Mouse (Mus musculus) embryonic facial prominence, embryonic 15.5 days (tissue): Measurements from ENCODE around the gene Glg1. TPM values are rescaled to one million over a fixed set of nuclear protein-coding genes. Genes with fewer than 3 reads are reported as not detected.
A peak's percentile ranks its signal among the peaks of the same experiment; 100 is the strongest.
"Not testable (repeated sequence)": the region's sequence is repeated elsewhere in the genome, so short reads cannot be mapped to it uniquely, and the experiment has no call there.

Experiments
- ATAC-seq: fragments of 200-750 bp; cut with Nextera tagmentation; 2 replicates; pipeline ENCODE4 v1.8.0; 2017; ENCODE audit warnings: low read depth, moderate TSS enrichment; ENCODE audit not compliant: insufficient number of reproducible peaks, low FRiP score, low TSS enrichment
- H3K27ac ChIP-seq: fragments of 300-500 bp; sonication (generic); replicated peaks from 2 replicates; pipeline ENCODE4 v1.5.1; 2015; ENCODE audit warnings: mild to moderate bottlenecking, inconsistent platforms
- H3K27me3 ChIP-seq: fragments of 300-500 bp; sonication (generic); 2 replicates; pipeline ENCODE4 v1.6.1; 2015; ENCODE audit warnings: inconsistent platforms
- H3K36me3 ChIP-seq: fragments of 300-500 bp; sonication (generic); 2 replicates; pipeline ENCODE4 v1.6.1; 2015; ENCODE audit warnings: mild to moderate bottlenecking, inconsistent platforms
- H3K4me1 ChIP-seq: fragments of 300-500 bp; sonication (generic); 2 replicates; pipeline ENCODE4 v1.6.1; 2015; ENCODE audit warnings: inconsistent platforms
- H3K4me2 ChIP-seq: fragments of 300-500 bp; sonication (generic); replicated peaks from 2 replicates; pipeline ENCODE4 v1.6.1; 2015; ENCODE audit warnings: mild to moderate bottlenecking, inconsistent platforms
- H3K4me3 ChIP-seq: fragments of 300-500 bp; sonication (generic); replicated peaks from 2 replicates; pipeline ENCODE4 v1.5.1; 2015; ENCODE audit warnings: mild to moderate bottlenecking, inconsistent platforms
- H3K9ac ChIP-seq: fragments of 300-500 bp; sonication (generic); 2 replicates; pipeline ENCODE4 v1.6.1; 2015; ENCODE audit warnings: inconsistent platforms
- H3K9me3 ChIP-seq: fragments of 300-500 bp; sonication (generic); replicated peaks from 2 replicates; pipeline ENCODE4 v1.6.1; 2016; ENCODE audit warnings: inconsistent platforms
- WGBS: fragments of 180-500 bp; shearing (Covaris S2); methylation state at CpG from one replicate; pipeline ENCODE4 v1.1.7; 2015; 5-methylcytosine and 5-hydroxymethylcytosine counted together
- polyA plus RNA-seq: library from polyadenylated mRNA; unstranded; fragments of >200 nt; fragmentation: Nextera tagmentation; extraction: Ambion mirVana; gene quantifications from 2 replicates; pipeline ENCODE4 v1.2.1, GENCODE M21; 2015

Glg1 gene
- polyA plus RNA-seq = 80.6 and 83.5 TPM in 2 replicates

DNA sequence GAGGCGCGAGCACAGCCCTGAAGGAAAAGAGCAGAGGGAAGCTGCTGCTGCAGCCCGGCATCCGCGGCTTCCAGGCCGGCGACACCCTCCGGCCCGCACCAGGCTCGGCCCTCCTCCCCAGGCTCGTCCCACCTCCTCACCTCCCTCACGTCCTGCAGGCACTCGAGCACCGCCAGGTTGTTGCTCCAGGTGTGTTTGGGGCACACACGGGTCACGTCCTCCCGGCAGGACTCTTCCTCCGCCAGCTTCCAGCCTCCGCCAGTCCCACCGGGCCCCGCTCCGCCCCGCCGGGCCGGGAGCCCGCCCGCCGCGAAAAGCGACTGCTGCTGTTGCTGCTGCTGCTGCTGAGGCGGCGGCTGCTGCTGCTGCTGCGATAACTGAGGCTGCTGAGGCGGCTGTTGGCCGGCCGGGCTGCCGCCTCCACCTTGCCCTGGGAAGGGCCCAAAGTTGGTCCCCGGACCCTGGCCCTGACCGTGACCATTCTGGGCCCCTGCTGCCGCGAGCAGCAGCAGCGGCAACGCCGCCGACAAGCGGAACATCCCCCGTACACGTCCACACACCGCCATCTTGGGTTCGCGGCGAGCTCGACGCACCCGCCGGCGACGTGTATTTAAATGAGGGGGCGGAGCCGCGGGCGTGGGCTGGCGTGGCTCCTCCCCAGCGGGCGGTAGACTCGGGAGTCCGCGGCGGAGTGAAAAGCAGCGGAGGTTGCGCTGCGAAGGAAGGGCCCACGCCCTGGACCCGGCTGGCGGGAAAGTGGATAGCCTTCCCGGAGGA is at the start of gene Glg1:
TSS of gene Glg1 (minus strand) at position 586 of the 777 bp plus-strand sequence.
- no peaks in the 10 kb centered on the region for H3K27me3 ChIP-seq
- H3K9me3 ChIP-seq = no peaks in the 10 kb centered on the region
- H3K9ac ChIP-seq = peak within 1 kb of the TSS; percentile 81
- peak within 1 kb of the TSS; percentile 99 for H3K27ac ChIP-seq
- peak within 1 kb of the TSS; percentile 51 for H3K4me2 ChIP-seq
- H3K4me3 ChIP-seq = peak within 1 kb of the TSS; percentile 86
- H3K36me3 ChIP-seq = no peaks in the 10 kb centered on the region
- peaks cover 8% of the 10 kb centered on the region; the same call in 1 of the 2 replicates for H3K4me1 ChIP-seq
- WGBS = under 1% methylated on average over 76 of the region's 76 CpGs
- peak; percentile 92 for ATAC-seq

DNA sequence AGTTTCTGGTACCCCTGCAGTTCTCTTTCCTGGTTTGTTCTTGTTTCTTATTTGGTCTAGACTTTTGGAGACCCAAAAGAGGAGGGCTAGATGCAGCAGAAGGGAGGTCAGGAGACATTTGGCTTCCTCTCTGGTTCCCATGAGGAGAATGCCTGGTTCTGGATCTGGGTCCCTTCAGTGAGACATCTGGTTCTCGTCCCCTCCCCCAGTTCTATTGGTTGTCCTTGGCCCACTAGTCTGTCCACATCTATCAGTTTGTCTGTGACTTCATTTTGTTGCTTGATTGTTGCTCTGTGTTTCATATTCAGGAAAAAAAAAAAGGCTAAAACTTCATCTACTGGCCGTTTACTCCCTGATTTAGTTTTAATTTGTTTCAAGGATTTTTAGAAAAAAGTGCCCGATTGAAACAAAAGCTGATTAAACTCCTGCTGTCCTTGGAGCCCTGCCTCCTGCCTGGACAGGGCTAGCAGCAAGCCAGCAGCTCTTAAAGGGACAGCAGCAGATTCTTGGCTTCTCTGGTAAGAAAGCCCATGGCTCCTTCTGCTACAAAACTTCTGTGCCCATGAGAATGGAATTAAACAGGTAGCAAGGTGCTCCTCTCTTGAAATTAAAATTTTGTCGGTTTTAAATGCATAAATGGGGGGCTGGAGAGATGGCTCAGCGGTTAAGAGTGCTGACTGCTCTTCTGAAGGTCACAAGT is 46.2 kb upstream of the Glg1 start:
- WGBS = 26% methylated on average over 5 of the region's 5 CpGs

DNA sequence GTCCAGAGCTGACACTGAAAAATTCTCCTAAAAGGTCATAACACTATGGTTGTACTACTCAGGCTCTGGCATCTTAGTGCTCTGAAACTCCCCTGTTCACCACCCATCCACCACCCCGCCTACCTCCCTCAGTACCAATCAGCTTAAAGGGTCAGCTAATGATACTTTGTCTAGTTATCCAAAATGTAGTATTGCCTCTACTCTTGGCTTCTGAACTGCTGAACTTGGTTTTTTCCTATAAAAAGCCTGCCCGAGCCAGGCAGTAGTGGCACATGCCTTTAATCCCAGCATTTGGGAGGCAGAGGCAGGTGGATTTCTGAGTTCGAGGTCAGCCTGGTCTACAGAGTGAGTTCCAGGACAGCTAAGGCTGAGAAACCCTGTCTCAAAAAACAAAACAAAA is 45.3 kb upstream of the Glg1 start:
- ATAC-seq = no peak
- H3K36me3 ChIP-seq = no peaks in the 10 kb centered on the region
- H3K4me3 ChIP-seq = no peak overlapping the region
- no peaks in the 10 kb centered on the region for H3K9me3 ChIP-seq
- H3K4me1 ChIP-seq = no peaks in the 10 kb centered on the region
- H3K27ac ChIP-seq = no peak overlapping the region
- H3K27me3 ChIP-seq = no peaks in the 10 kb centered on the region
- no peak overlapping the region for H3K4me2 ChIP-seq
- 91% methylated on average over 3 of the region's 3 CpGs for WGBS
- H3K9ac ChIP-seq = no peak overlapping the region

More for the DNA sequence above, 46.2 kb upstream of the Glg1 start:
- no peaks in the 10 kb centered on the region for H3K4me1 ChIP-seq
- H3K4me2 ChIP-seq = no peak overlapping the region
- H3K4me3 ChIP-seq = no peak overlapping the region
- no peaks in the 10 kb centered on the region for H3K36me3 ChIP-seq
- no peak for ATAC-seq
- no peak overlapping the region for H3K9ac ChIP-seq
- no peaks in the 10 kb centered on the region for H3K27me3 ChIP-seq
- H3K9me3 ChIP-seq = no peaks in the 10 kb centered on the region
- H3K27ac ChIP-seq = no peak overlapping the region

DNA sequence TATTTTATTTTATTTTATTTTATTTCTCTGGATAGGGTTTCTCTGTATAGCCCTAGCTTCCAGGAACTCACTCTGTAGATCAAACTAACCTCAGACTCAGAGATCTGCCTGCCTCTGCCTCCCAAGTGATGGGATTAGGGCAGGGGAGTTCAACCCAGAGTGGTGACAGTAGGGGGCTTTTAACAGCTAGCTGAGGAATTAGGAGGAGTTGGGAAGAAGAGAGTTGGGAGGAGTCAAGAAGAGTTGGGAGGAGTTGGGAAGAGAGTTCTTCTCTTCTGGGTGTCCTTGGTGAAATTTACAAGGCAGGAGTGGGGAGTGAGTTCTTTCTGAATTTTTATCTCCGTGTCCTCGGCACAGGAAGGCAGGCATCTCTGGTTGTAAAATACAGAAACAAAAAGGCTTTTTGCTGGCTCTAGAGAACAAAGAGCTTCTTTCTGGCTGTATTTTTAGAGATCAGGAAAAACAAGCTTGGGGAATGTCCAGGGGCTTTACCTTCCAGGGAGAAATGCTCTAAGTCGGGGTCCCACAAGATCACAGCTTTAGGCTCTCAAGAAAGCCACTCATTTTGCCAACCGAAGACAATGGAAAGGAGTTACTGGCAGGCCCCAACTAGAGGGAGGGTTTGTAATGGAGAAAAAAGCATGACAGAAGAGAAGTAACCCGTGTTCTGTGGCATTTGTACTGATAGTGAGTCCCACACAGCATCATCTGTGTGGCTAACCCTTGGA is 44.2 kb upstream of the Glg1 start:
- H3K9ac ChIP-seq, H3K9me3 ChIP-seq, H3K4me1 ChIP-seq, H3K27ac ChIP-seq, H3K36me3 ChIP-seq, H3K4me2 ChIP-seq, H3K27me3 ChIP-seq, ATAC-seq, H3K4me3 ChIP-seq: not testable (repeated sequence)
- WGBS = 59% methylated on average over 5 of the region's 5 CpGs

DNA sequence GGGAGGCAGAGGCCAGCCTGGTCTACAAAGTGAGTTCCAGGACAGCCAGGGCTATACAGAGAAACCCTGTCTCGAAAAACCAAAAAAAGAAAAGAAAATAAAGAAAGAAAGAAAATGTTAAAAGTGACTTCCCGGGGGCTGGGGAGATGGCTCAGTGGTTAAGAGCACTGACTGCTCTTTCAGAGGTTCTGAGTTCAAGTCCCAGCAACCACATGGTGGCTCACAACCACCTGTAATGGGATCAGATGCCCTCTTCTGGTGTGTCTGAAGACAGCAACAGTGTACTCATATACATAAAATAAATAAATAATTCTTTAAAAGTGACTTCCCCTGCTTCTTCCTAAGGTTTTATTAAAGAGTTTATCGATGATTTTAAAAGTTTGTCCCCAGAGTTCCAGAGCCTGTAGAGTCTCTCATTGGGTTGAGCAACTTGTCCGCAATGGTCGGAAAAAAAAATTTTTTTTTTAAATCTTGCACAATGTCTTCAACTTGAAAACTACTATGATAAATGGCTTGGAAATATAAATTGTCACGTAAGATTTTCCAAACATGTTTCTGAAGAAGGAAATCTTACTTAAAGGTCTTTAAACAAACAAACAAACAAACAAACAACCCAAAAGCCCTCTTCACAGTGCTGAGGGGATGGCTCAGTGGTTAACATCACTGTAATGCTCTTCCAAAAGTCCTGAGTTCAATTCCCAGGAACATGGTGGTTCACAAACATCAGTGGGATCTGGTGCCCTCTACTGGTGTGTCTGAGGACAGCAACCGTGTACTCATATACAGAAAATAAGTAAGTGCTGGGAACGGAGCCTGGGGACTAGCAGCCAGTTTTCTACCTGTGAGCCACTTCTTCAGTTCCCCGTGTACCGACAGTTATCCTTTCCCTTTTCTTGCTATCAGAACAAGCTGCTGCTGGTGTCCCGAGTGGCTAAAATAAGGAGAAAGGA is 41.9 kb upstream of the Glg1 start:
- Histone ChIP-seq H3K27me3 (no peaks in the 10 kb centered on the region), H3K4me3 (peak overlapping the region; percentile 93), H3K9ac (no peak overlapping the region), H3K36me3 (peaks cover 5% of the 10 kb centered on the region; the same call in 1 of the 2 replicates), H3K4me2 (peak overlapping the region; percentile 59), H3K4me1 (peaks cover 8% of the 10 kb centered on the region; the same call in 1 of the 2 replicates), H3K27ac (peak overlapping the region; percentile 58), H3K9me3 (no peaks in the 10 kb centered on the region)
- 65% methylated on average over 11 of the region's 11 CpGs for whole genome bisulfite sequencing
- no peak for ATAC-seq

DNA sequence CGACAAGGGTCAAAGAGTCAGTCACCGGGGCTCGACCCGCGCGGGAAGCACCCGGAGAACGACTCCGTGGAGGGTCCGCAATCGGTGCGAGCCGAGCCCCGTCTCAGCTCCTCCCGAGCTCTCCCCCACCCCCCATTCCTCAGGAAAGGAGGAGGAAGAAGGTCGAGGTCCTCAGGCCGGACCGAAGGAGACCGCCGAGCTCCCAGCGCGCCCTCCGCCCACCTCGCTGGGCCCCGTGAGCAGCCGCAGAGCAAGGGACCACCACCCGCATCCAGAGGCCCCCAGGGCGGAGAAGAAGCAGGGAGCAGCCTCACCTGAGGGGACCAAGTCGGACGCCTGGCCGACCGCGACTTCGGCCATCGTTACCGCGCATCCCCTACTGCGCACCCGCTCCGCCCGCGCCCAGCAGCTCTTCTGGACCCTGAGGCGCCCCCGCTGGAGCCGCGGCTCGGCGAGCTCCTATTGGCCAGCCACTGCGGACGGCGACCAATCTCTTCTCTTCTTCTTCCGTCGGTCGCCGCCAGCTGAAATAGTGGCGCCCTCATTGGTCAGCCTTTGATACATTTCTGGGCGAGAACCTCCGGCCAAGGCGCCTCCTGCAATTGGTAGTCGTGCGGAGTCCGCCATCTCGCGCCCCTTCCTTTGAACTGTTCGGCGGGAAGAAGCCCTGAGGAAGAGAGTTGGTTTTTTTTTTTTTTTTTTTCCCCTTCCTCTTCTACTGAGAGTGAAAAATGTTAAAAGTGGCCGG is 41.0 kb upstream of the Glg1 start, which contains the start of gene Rfwd3:
TSS of gene Rfwd3 (minus strand) at position 402 of the 748 bp plus-strand sequence.
- peak; percentile 99 for ATAC-seq

DNA sequence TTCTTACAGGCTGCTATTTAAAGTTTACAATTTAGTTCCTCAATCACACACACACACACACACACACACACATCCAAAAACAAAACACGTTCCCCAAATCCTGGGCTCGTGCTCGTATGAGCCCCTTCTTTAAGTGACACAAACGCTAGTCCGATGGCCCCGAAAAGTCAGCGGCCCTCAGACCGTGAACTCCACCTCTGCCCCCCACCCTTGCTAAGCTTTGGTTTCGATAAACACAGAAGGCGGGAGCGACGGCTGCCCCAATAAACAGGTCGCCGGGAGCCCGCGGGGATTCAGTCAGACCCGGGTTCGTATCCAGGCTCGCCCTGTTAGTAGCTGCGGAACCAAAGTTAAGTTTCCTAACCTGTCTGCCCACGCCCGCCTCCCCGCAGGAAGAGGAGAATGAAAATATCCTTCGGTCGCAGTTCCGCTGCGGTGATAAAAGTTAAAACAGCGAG is 40.4 kb upstream of the Glg1 start:
- Histone ChIP-seq H3K27ac (peak overlapping the region; percentile 88), H3K4me3 (peak overlapping the region; percentile 93), H3K4me1 (peaks cover 8% of the 10 kb centered on the region; the same call in 1 of the 2 replicates), H3K4me2 (peak overlapping the region; percentile 59), H3K9me3 (no peaks in the 10 kb centered on the region), H3K9ac (peak overlapping the region; percentile 94), H3K36me3 (peaks cover 16% of the 10 kb centered on the region), H3K27me3 (no peaks in the 10 kb centered on the region)
- under 1% methylated on average over 28 of the region's 28 CpGs for WGBS
- ATAC-seq = no peak

More for the DNA sequence above, 41.0 kb upstream of the Glg1 start, which contains the start of gene Rfwd3:
- WGBS = under 1% methylated on average over 66 of the region's 67 CpGs
- Histone ChIP-seq H3K27me3 (no peaks in the 10 kb centered on the region), H3K9ac (peak within 1 kb of the TSS; percentile 94), H3K4me3 (peak within 1 kb of the TSS; percentile 93), H3K4me2 (peak within 1 kb of the TSS; percentile 59), H3K36me3 (peaks cover 12% of the 10 kb centered on the region), H3K27ac (peak within 1 kb of the TSS; percentile 88), H3K9me3 (no peaks in the 10 kb centered on the region), H3K4me1 (peaks cover 8% of the 10 kb centered on the region; the same call in 1 of the 2 replicates)

DNA sequence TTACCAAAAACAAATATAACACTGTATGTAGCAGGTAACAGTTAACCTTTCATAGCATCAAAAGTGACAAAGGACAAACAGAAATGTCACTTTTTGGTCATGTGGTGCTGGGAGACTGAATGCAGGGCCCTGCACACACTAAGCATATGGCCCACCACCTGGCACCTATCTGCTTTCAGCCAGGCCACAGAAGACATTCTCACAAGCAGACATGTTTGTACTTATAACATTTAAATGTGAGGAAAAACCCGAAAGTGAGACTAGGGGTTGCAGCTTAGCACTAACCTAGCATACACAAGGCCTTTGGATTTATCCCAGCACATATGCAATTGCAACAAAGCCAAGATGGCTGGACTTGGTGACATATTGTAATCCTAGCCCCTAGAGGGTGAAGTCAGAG is 39.0 kb upstream of the Glg1 start:
- H3K4me3 ChIP-seq = no peak overlapping the region
- no peaks in the 10 kb centered on the region for H3K27me3 ChIP-seq
- no peaks in the 10 kb centered on the region for H3K9me3 ChIP-seq
- peaks cover 8% of the 10 kb centered on the region; the same call in 1 of the 2 replicates for H3K4me1 ChIP-seq
- no peak overlapping the region for H3K27ac ChIP-seq
- H3K36me3 ChIP-seq = peaks cover 30% of the 10 kb centered on the region
- H3K9ac ChIP-seq = no peak overlapping the region
- no peak overlapping the region for H3K4me2 ChIP-seq
- no peak for ATAC-seq
- WGBS = 71% methylated on average over 1 of the region's 1 CpGs

DNA sequence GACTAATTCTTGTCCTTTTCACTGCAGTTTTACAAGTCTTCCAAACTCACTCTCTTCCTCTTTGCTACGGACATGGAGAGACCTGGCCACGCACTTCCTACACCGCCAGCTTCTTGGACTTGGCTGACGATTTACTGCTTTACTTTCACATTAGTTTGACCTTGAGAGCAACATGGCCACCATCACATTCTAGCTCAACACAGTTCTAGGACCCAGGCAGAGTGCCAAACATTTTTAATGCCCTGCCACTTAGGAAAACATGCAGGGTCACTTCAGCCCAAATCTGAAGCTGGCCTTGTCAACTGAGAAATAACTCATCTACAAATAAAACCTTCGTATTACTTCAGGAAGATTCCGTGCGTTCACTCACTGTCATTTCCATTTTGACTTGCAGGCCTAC is 32.7 kb upstream of the Glg1 start:
- Histone ChIP-seq H3K9ac (no peak overlapping the region), H3K4me1 (no peaks in the 10 kb centered on the region), H3K4me2 (no peak overlapping the region), H3K9me3 (no peaks in the 10 kb centered on the region), H3K36me3 (peaks cover 74% of the 10 kb centered on the region), H3K4me3 (no peak overlapping the region), H3K27ac (no peak overlapping the region), H3K27me3 (no peaks in the 10 kb centered on the region)
- WGBS = 95% methylated on average over 7 of the region's 7 CpGs
- no peak for ATAC-seq

DNA sequence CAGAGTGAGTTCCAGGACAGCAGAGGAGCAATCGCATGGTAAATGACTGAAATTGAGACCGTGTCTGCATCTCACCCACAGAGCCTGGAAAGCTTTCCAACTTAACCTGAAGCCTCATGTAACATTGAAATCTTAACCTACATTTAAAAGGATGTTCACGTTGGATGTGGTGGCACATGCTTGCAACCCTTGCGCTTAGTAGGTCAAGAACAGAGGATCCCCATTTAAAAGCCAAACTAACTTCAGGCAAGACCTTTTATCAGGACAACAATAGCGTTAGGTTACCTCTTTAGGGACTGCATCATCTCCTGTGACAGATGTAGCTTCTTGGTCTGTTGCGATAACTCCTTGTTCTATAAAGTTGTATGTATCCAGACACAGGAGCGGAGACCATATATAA is 31.6 kb upstream of the Glg1 start:
- no peak overlapping the region for H3K27ac ChIP-seq
- H3K4me1 ChIP-seq = no peaks in the 10 kb centered on the region
- H3K9me3 ChIP-seq = no peaks in the 10 kb centered on the region
- H3K4me3 ChIP-seq = no peak overlapping the region
- peaks cover 82% of the 10 kb centered on the region for H3K36me3 ChIP-seq
- no peaks in the 10 kb centered on the region for H3K27me3 ChIP-seq
- 95% methylated on average over 7 of the region's 7 CpGs for WGBS
- H3K4me2 ChIP-seq = no peak overlapping the region
- no peak overlapping the region for H3K9ac ChIP-seq
- no peak for ATAC-seq
